In the genomic region with DNA sequence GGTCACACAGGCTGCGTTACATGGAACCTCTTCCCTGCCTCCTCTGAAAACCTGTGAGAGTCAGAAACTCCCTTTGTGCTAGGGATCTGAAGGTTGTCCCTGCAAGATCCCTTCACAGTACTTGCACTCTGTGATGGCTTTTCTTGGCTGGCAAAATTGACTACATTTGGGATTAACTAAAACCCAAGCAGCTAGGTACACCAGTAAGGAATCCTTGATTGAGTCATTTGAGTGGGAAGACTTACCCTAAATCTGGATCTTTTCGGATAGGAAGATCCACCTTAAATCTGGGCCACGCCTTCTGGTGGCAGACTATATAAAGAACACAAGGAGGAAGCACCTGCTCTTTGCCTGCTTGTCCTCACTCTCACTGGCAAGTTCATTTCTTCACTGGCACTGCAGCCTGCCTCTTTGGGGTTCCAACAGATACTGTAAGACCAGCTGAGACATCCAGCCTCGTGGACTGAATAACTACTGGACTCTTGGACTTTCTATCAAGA, we compare ENCODE assay signal across 21 mouse cellular contexts. TPM values are rescaled to one million over a fixed set of nuclear protein-coding genes. Genes with fewer than 3 reads are reported as not detected.
DNase-seq lines count a peak whose midpoint lies in the region; ATAC-seq lines count a peak whose summit lies in the region.
"Had no signal": no experiment of that assay in that cellular context is flagged by ENCODE, and none has a peak within 500 bp of the region (broad histone marks: within the 10 kb centered on the region; RNA-seq: fewer than 3 reads in every experiment).

No protein-coding gene starts in this region.

- 83% methylated on average over 4 of the region's 4 CpGs for WGBS in forebrain, embryonic 10.5 days

- no peaks in the 10 kb centered on the region for H3K9me3 ChIP-seq in forebrain, embryonic 10.5 days
- H3K9me3 ChIP-seq: embryonic facial prominence, embryonic 15.5 days; heart, embryonic 10.5 days; hindbrain, embryonic 10.5 days; limb, embryonic 12.5 days; neural tube, embryonic 15.5 days; stomach, embryonic 15.5 days had no signal

- H3K27me3 ChIP-seq in forebrain, embryonic 10.5 days (ENCODE audit: poor library complexity, severe bottlenecking) = no peaks in the 10 kb centered on the region; the same call in 1 of the 2 replicates
- H3K27me3 ChIP-seq: embryonic facial prominence, embryonic 15.5 days; limb, embryonic 12.5 days; neural tube, embryonic 15.5 days; stomach, embryonic 15.5 days had no signal

- intact Hi-C loops in left cerebral cortex, postnatal 25 days (cut with DNase I) = no loop called here

- no peaks in the 10 kb centered on the region for H3K36me3 ChIP-seq in forebrain, embryonic 10.5 days (replicated peaks)
- H3K36me3 ChIP-seq: embryonic facial prominence, embryonic 15.5 days; heart, embryonic 10.5 days; hindbrain, embryonic 10.5 days; limb, embryonic 12.5 days; neural tube, embryonic 15.5 days; stomach, embryonic 15.5 days had no signal

- DNase-seq in left cerebral cortex, postnatal 25 days (ENCODE audit: low spot score in 2 of 2) = peak; percentile 9 to 70
- no peak for DNase-seq in left cerebral cortex, adult 11 months (ENCODE audit: low spot score)
- peak; percentile 60 for DNase-seq in brain, adult 2 months (ENCODE audit: low read depth, low spot score)
- DNase-seq in thymus, postnatal 25 days = peak; percentile 22
- no peak for DNase-seq in forebrain, embryonic 10.5 days (ENCODE audit: extremely low spot score, low spot score)
- DNase-seq in kidney, postnatal 10 days = no peak
- DNase-seq: adrenal gland, postnatal 25 days; cerebellum, adult 9-10 months; kidney, adult 9 months; kidney, postnatal 36 days; liver, postnatal 0 days had no signal

- no peak overlapping the region for H3K27ac ChIP-seq in forebrain, embryonic 10.5 days
- H3K27ac ChIP-seq: embryonic facial prominence, embryonic 15.5 days; hindbrain, embryonic 10.5 days; limb, embryonic 12.5 days; neural tube, embryonic 15.5 days; stomach, embryonic 15.5 days had no signal

- no peaks in the 10 kb centered on the region for H3K4me1 ChIP-seq in forebrain, embryonic 10.5 days
- H3K4me1 ChIP-seq: embryonic facial prominence, embryonic 15.5 days; hindbrain, embryonic 10.5 days; limb, embryonic 12.5 days; neural tube, embryonic 15.5 days; stomach, embryonic 15.5 days had no signal

- no peak overlapping the region for H3K4me3 ChIP-seq in forebrain, embryonic 10.5 days
- H3K4me3 ChIP-seq: embryonic facial prominence, embryonic 15.5 days; heart, embryonic 10.5 days; hindbrain, embryonic 10.5 days; limb, embryonic 12.5 days; neural tube, embryonic 15.5 days; stomach, embryonic 15.5 days had no signal

- peak; percentile 27 to 40; a peak in 1 of 4 replicates for ATAC-seq in hematopoietic stem cell, adult 5-6 weeks (replicated peaks in 1 of 2; ENCODE audit: insufficient read depth in 1 of 2, low FRiP score in 2 of 2, low TSS enrichment in 1 of 2, low read depth in 1 of 2, poor library complexity in 2 of 2, severe bottlenecking in 2 of 2)
- ATAC-seq: forebrain, embryonic 16.5 days; hindbrain, embryonic 16.5 days; intestine, embryonic 16.5 days; liver, postnatal 0 days had no signal

RNA-seq across cellular contexts. Expression of a gene that starts 41.0 kb away (rescaled TPM):
- 1 to 10 TPM; 2.4 to 2.8 TPM for total RNA-seq in left cerebral cortex, postnatal 25 days (2021)
- total RNA-seq in hematopoietic stem cell, adult 5-6 weeks (2017) = 24.3 and 24.8 TPM in 2 replicates
- 0.04 TPM in 1 of 2 replicates, not detected in the other for polyA plus RNA-seq in forebrain, embryonic 10.5 days (2016; fragmentation: Nextera tagmentation; extraction: Ambion mirVana)

Comparison
In these comparisons a context has a peak if more than half of its experiments do, and no peak if none do; other contexts are left out.
1. DNase-seq: peak in left cerebral cortex, postnatal 25 days (2 of 2), brain, adult 2 months (single experiment) and thymus, postnatal 25 days (single experiment); none in left cerebral cortex, adult 11 months (single experiment), forebrain, embryonic 10.5 days (single experiment) and kidney, postnatal 10 days (single experiment).